Mouse (Mus musculus): ENCODE data around the gene Cntfr. TPM values are rescaled to one million over a fixed set of nuclear protein-coding genes. Genes with fewer than 3 reads are reported as not detected.

The Cntfr gene
- polyA plus RNA-seq, 1 experiment from 2014 or later = 2.8 TPM

- no peak overlapping the region for H3K27ac ChIP-seq (ENCODE audit: low read depth, low read length)
- H3K4me1 ChIP-seq (replicated peaks; ENCODE audit: control insufficient read depth, insufficient read depth, low read length) = no peaks in the 10 kb centered on the region
- 61% methylated on average over 17 of the region's 17 CpGs for WGBS
- no peak for ATAC-seq
- no peak overlapping the region for H3K4me3 ChIP-seq (ENCODE audit: low read depth, low read length)
- no peak overlapping the region for H3K4me2 ChIP-seq (replicated peaks; ENCODE audit: low read depth)
- no peaks in the 10 kb centered on the region for H3K9me3 ChIP-seq (ENCODE audit: control insufficient read depth)
- no peak for TF ChIP-seq CTCF (IDR thresholded peaks at IDR 0.05; ENCODE audit: low read depth)
- no peak overlapping the region for H3K9ac ChIP-seq (ENCODE audit: low read depth, low read length)
- no peaks in the 10 kb centered on the region for H3K36me3 ChIP-seq (ENCODE audit: control insufficient read depth, insufficient read depth)
- 0 out of 2 replicates have a peak, but pooled peaks cover 4% of the 10 kb centered on the region for H3K27me3 ChIP-seq (replicated peaks; ENCODE audit: control insufficient read depth, insufficient read depth, low read length)
Observed at GRCm38 (mm10) chr4:41676248-41677005, 20.5 kb downstream of the Cntfr start.

GRCm38 (mm10) chr4:41673186-41673585, 23.7 kb downstream of the Cntfr start:
- H3K27me3 ChIP-seq (replicated peaks; ENCODE audit: control insufficient read depth, insufficient read depth, low read length) = no peaks in the 10 kb centered on the region
- no peak overlapping the region for H3K4me2 ChIP-seq (replicated peaks; ENCODE audit: low read depth)
- no peak for ATAC-seq
- H3K4me3 ChIP-seq (ENCODE audit: low read depth, low read length) = no peak overlapping the region
- TF ChIP-seq CTCF (IDR thresholded peaks at IDR 0.05; ENCODE audit: low read depth) = no peak
- H3K9ac ChIP-seq (ENCODE audit: low read depth, low read length) = no peak overlapping the region
- H3K4me1 ChIP-seq (replicated peaks; ENCODE audit: control insufficient read depth, insufficient read depth, low read length) = no peaks in the 10 kb centered on the region
- H3K36me3 ChIP-seq (ENCODE audit: control insufficient read depth, insufficient read depth) = no peaks in the 10 kb centered on the region
- H3K9me3 ChIP-seq (ENCODE audit: control insufficient read depth) = no peaks in the 10 kb centered on the region
- H3K27ac ChIP-seq (ENCODE audit: low read depth, low read length) = no peak overlapping the region
- WGBS = 71% methylated on average over 19 of the region's 19 CpGs

- Histone ChIP-seq H3K27ac (ENCODE audit: low read depth, low read length) (0 out of 2 replicates have a peak overlapping the region, but pooled peaks have one; percentile 21), H3K9ac (ENCODE audit: low read depth, low read length) (no peak overlapping the region), H3K27me3 (replicated peaks; ENCODE audit: control insufficient read depth, insufficient read depth, low read length) (no peaks in the 10 kb centered on the region), H3K9me3 (ENCODE audit: control insufficient read depth) (no peaks in the 10 kb centered on the region), H3K36me3 (ENCODE audit: control insufficient read depth, insufficient read depth) (no peaks in the 10 kb centered on the region), H3K4me3 (ENCODE audit: low read depth, low read length) (no peak overlapping the region), H3K4me1 (replicated peaks; ENCODE audit: control insufficient read depth, insufficient read depth, low read length) (no peaks in the 10 kb centered on the region), H3K4me2 (replicated peaks; ENCODE audit: low read depth) (no peak overlapping the region)
- TF ChIP-seq CTCF (IDR thresholded peaks at IDR 0.05; ENCODE audit: low read depth) = no peak
- no peak for ATAC-seq
- 32% methylated on average over 8 of the region's 8 CpGs for WGBS
Observed at GRCm38 (mm10) chr4:41672522-41672963, 24.3 kb downstream of the Cntfr start.

GRCm38 (mm10) chr4:41671963-41672480, 24.9 kb downstream of the Cntfr start:
- TF ChIP-seq CTCF (IDR thresholded peaks at IDR 0.05; ENCODE audit: low read depth) = no peak
- WGBS = 27% methylated on average over 5 of the region's 8 CpGs
- no peak overlapping the region for H3K9ac ChIP-seq (ENCODE audit: low read depth, low read length)
- H3K27ac ChIP-seq (ENCODE audit: low read depth, low read length) = 0 out of 2 replicates have a peak overlapping the region, but pooled peaks have one; percentile 21
- no peaks in the 10 kb centered on the region for H3K4me1 ChIP-seq (replicated peaks; ENCODE audit: control insufficient read depth, insufficient read depth, low read length)
- no peak for ATAC-seq
- H3K4me2 ChIP-seq (replicated peaks; ENCODE audit: low read depth) = no peak overlapping the region
- H3K4me3 ChIP-seq (ENCODE audit: low read depth, low read length) = no peak overlapping the region
- H3K36me3 ChIP-seq (ENCODE audit: control insufficient read depth, insufficient read depth) = no peaks in the 10 kb centered on the region
- H3K9me3 ChIP-seq (ENCODE audit: control insufficient read depth) = no peaks in the 10 kb centered on the region
- H3K27me3 ChIP-seq (replicated peaks; ENCODE audit: control insufficient read depth, insufficient read depth, low read length) = no peaks in the 10 kb centered on the region

GRCm38 (mm10) chr4:41671500-41671899, 25.4 kb downstream of the Cntfr start:
- Histone ChIP-seq H3K27ac (ENCODE audit: low read depth, low read length) (no peak overlapping the region), H3K36me3 (ENCODE audit: control insufficient read depth, insufficient read depth) (no peaks in the 10 kb centered on the region), H3K4me3 (ENCODE audit: low read depth, low read length) (no peak overlapping the region), H3K9ac (ENCODE audit: low read depth, low read length) (no peak overlapping the region), H3K4me2 (replicated peaks; ENCODE audit: low read depth) (no peak overlapping the region), H3K27me3 (replicated peaks; ENCODE audit: control insufficient read depth, insufficient read depth, low read length) (no peaks in the 10 kb centered on the region), H3K9me3 (ENCODE audit: control insufficient read depth) (no peaks in the 10 kb centered on the region), H3K4me1 (replicated peaks; ENCODE audit: control insufficient read depth, insufficient read depth, low read length) (no peaks in the 10 kb centered on the region)
- no peak for TF ChIP-seq CTCF (IDR thresholded peaks at IDR 0.05; ENCODE audit: low read depth)
- ATAC-seq = no peak
- 45% methylated on average over 5 of the region's 5 CpGs for WGBS

- no peaks in the 10 kb centered on the region for H3K27me3 ChIP-seq (replicated peaks; ENCODE audit: control insufficient read depth, insufficient read depth, low read length)
- WGBS = 82% methylated on average over 18 of the region's 18 CpGs
- H3K4me3 ChIP-seq (ENCODE audit: low read depth, low read length) = no peak overlapping the region
- no peak for TF ChIP-seq CTCF (IDR thresholded peaks at IDR 0.05; ENCODE audit: low read depth)
- H3K36me3 ChIP-seq (ENCODE audit: control insufficient read depth, insufficient read depth) = no peaks in the 10 kb centered on the region
- no peak overlapping the region for H3K27ac ChIP-seq (ENCODE audit: low read depth, low read length)
- H3K4me2 ChIP-seq (replicated peaks; ENCODE audit: low read depth) = no peak overlapping the region
- no peak for ATAC-seq
- H3K9me3 ChIP-seq (ENCODE audit: control insufficient read depth) = no peaks in the 10 kb centered on the region
- no peaks in the 10 kb centered on the region for H3K4me1 ChIP-seq (replicated peaks; ENCODE audit: control insufficient read depth, insufficient read depth, low read length)
- no peak overlapping the region for H3K9ac ChIP-seq (ENCODE audit: low read depth, low read length)
Observed at GRCm38 (mm10) chr4:41670836-41671235, 26.1 kb downstream of the Cntfr start.

Data from intestine, postnatal 0 days (tissue).